Mouse (Mus musculus) spleen, embryonic (tissue): ENCODE measurements around the gene Pts.

Experiments used
- CTCF ChIA-PET: fragments of 350-600 bp; sonication (Branson Sonifier 250); formaldehyde crosslinking; loops from one replicate; lab custom pipeline; 2022; lab: Charles Lee

Pts gene

DNA sequence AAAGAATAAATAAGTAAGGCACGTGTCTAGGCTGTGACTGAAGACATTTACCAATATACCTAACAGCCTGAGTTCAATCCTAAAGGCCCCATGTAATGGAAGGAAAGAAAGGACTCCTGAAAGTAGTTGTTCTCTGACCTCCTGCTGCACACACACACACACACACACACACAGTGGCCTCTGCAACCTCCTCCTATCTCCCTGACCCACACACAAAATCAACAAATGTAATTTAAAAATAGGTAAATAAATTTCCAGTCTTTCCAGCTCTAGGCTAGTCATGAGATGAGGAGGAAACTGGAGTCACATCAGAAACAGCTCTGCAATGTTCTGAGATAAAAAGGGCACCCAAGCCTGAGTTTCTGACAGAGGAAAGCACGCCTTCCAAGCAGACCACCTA, 34.7 kb downstream of the Pts start:
- CTCF ChIA-PET: no interaction called here

DNA sequence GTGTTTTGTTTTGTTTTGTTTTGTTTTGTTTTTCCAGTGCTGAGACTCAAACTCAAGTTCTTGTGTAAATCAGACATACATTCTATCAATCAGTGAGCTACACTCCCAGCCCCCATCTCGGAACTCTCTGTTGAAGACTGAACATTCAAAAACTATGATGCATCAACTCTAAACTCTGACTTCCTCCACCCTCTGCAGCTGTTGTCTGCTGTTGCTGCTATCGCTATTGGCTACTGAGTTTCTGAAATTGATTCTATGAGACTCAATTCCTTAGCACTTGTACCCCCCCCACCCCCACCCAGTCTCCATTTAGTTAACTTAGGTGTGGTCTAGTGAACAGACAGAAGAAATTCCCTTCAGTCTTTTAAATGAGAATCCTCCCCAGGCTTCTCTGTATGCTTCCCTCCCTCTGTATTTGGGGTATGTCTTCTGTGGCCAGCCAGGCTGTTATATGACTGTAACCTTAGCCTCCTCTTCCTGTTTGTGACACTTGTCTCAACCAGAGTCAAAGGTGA, 36.9 kb downstream of the Pts start:
- CTCF ChIA-PET: no interaction called here

DNA sequence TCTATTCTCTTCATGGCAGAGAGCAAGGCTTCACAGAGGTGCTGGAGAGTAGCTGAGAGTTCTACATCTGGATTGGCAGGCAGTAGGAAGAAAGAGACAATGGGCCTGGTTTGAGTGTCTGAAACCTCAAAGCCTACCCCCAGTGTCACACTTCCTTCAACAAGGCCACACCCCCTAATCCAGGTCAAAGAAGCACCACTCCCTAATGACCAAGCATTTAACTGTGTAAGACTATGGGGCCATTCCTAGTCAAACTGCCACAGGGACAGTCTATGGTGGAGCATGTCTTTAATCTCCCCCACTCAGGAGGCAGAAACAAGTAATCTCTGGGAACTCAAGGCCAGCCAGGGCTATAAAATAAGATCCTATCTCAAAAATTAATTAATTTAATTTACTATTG, 37.7 kb downstream of the Pts start:
- CTCF ChIA-PET: no interaction called here

DNA sequence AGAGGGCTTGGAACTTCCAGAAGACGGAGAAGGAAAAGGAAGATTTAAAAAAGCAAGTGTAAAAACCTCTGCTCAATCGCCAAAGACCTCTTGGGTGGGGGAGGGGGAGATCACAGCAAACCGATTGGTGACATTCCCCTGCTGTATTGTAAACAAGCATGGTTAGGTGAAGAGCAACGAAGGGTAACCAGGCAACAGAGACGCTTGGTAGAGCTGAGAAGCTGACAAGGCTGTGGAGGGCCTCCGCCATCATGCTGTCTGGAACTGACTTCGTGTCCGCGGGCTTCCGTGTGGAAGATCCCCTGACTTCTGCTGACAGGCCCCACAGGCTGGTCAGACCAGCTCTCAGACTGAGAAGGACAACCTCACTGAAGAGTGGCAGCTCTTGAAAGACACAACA, 43.0 kb downstream of the Pts start:
- CTCF ChIA-PET: no interaction called here

DNA sequence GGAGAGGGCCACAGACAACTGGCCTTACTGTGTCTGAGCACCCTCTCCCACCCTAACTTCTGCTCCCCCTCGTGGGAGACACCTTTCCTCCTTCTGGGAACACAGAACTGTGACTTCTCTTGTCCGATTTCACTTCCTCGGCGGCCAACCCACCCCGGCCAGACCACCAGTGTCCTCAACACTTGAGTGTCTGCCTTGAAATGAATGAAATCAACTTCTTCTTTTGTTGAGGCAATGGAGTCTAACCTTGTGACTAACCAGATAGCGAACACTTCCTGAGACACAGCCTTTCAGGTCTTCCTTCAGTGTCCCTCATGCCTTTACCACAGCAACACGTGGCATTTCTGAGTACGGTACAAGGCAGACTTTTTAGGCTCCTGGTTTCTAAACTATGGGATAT, 45.8 kb downstream of the Pts start:
- CTCF ChIA-PET: no interaction called here

DNA sequence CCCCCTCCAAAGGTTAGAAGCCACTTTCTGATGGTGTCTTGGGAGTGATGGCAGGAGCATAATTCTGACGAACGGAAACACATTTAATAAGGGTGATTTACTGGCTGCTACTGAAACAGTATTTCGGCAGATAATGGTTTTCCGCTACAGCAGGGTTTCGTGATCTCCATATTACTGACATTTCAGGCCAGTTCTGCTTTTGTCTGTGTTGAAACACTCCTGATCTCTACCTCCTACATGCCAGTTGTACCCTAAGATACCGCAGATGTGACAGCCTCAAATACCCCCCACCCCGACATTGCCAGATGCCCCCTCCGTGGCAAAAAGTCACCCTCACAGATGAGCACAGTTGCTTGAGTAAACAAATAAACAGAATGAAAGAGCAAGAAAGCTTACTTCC, 49.0 kb downstream of the Pts start:
- CTCF ChIA-PET: no interaction called here

DNA sequence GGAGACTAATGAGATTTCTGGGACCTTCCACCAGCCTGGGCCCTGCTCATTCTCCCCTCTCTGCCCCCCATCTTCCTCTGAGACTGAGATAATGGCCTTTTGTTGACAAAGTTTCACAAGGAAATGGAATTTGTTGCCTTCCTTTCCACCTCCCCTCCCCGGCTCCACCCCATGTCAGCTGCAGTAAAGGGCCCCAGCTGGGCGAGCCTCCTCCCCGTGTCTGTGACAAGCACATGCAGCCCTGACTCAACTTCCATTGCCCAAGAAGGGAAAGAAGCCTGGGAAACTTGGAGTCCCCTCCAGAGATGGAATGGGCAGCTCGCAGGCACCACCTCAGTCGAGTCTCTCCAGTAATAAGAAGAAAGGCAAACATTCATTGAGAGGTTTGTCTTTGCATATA, 49.7 kb downstream of the Pts start:
- CTCF ChIA-PET: no interaction called here

DNA sequence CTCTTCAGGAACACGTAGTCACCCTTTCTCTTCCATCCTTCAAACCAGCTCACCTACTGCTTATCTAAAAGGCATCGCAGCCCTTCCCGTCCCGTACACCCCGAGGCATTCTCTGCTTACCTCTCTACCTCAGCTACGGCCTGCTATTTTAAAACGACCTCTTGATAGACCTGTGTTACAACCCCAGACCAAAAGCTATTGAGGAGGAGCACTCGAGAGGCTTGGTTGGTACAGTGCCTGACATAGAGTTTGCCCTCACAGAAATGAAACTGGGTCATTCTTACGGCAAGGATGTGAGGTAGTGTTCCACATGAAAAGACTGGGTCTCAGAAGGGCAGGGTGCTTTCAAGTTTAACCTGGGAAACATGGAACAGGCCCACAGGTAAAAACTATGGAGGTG, 51.3 kb downstream of the Pts start:
- CTCF ChIA-PET: no interaction called here

DNA sequence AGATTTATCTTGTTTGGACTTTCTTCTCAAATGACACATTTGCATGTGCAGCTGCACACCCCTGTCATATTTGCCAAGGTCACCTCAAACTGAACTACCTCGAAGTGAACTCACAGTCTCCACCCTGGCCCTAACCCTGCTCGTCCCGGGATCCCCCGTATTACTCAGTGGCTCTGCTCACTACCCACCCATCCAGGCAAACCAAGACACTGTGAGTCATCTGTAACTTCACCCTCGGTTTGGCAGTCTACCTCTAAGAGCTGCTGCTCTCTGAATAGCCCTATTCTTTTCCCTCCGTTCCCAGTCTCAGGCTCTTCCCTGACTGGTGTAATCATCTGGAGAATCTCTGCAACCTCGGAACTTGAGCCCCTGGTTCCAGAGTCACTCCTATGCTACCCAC, 51.9 kb downstream of the Pts start:
- CTCF ChIA-PET: no interaction called here

DNA sequence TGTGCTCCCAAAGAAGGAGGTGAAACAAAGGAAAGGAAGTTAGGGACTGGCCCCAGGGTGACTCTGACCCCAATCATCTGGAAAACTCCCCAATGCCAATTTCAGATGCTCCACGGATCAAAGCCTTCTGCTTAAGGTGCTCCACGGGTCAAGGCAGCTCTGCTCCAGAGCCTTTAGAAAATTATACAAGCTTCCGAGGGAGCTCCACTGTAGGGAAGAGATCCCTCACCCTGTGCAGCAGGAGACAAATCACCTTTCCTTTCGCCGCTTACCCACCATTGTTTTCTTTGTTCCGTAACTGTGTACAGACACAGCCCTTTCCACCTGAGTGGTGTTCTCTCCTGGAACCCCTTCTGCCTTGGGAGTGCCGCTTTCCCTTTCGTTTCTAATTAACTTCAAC, 52.8 kb downstream of the Pts start:
- CTCF ChIA-PET: no interaction called here

DNA sequence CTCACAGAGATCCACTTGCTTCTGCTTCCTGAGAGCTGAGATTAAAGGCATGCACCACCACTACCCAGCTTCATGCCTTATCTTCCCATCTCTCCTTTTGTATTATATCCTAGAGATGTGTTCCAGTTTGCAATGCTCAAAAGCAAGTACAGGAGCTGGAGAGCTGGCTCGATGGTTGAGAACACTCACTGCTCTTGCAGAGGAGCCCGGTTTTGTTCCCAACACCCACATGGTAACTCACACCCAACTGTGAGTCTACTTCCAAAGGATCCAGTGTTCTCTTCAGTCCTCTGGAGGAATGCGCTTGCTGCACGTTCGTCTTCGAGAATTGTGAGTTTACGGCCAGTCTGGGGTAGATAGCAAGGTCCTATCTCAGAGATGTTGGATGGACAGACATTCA, 53.2 kb downstream of the Pts start:
- CTCF ChIA-PET: no interaction called here
